ENCODE assay signal across 8 mouse cellular contexts in genomic region chr13:98298833-98299758, GRCm38 (mm10). TPM values are rescaled to one million over a fixed set of nuclear protein-coding genes. Genes with fewer than 3 reads are reported as not detected.
DNase-seq lines count a peak whose midpoint lies in the region; ATAC-seq lines count a peak whose summit lies in the region.

No protein-coding gene starts in this region.

- no peaks in the 10 kb centered on the region for H3K27me3 ChIP-seq in limb, embryonic 11.5 days (ENCODE audit: control insufficient read depth, insufficient read depth, low read length)
- no peaks in the 10 kb centered on the region for H3K27me3 ChIP-seq in midbrain, embryonic 16.5 days (ENCODE audit: control insufficient read depth, insufficient read depth, low read depth, low read length)

- no peak overlapping the region for H3K27ac ChIP-seq in limb, embryonic 11.5 days (replicated peaks; ENCODE audit: low read depth, low read length)
- H3K27ac ChIP-seq in midbrain, embryonic 16.5 days (ENCODE audit: low read length) = no peak overlapping the region

- no peaks in the 10 kb centered on the region for H3K9me3 ChIP-seq in limb, embryonic 11.5 days (ENCODE audit: control insufficient read depth, low read length)
- H3K9me3 ChIP-seq in midbrain, embryonic 16.5 days (replicated peaks; ENCODE audit: control insufficient read depth, low read length, poor library complexity, severe bottlenecking) = no peaks in the 10 kb centered on the region

- ATAC-seq in granulocyte monocyte progenitor cell, adult 5-6 weeks (replicated peaks; ENCODE audit: poor library complexity, severe bottlenecking) = peak; percentile 94
- ATAC-seq in limb, embryonic 11.5 days (ENCODE audit: insufficient number of reproducible peaks, low FRiP score, low TSS enrichment, low read depth) = peak; percentile 62; the same call in 1 of the 2 replicates
- peak; percentile 80 for ATAC-seq in midbrain, embryonic 16.5 days

- whole genome bisulfite sequencing in limb, embryonic 11.5 days = 51% methylated on average over 21 of the region's 21 CpGs
- WGBS in midbrain, embryonic 16.5 days = 47% methylated on average over 21 of the region's 21 CpGs

- no peak overlapping the region for H3K9ac ChIP-seq in limb, embryonic 11.5 days (ENCODE audit: low read length)
- peak overlapping the region; percentile 15; the same call in 1 of the 2 replicates for H3K9ac ChIP-seq in midbrain, embryonic 16.5 days (ENCODE audit: low read depth, low read length)

- no peaks in the 10 kb centered on the region for H3K36me3 ChIP-seq in limb, embryonic 11.5 days (ENCODE audit: control insufficient read depth, insufficient read depth, low read length)
- H3K36me3 ChIP-seq in midbrain, embryonic 16.5 days (ENCODE audit: control insufficient read depth, insufficient read depth, low read length) = no peaks in the 10 kb centered on the region

- H3K4me3 ChIP-seq in limb, embryonic 11.5 days (ENCODE audit: low read depth, low read length) = no peak overlapping the region
- H3K4me3 ChIP-seq in midbrain, embryonic 16.5 days (ENCODE audit: low read depth, low read length) = peak overlapping the region; percentile 11

- DNase-seq in urinary bladder, adult 18-20 months (ENCODE audit: low spot score in 2 of 2) = peak; percentile 45 to 65
- no peak for DNase-seq in urinary bladder, adult 2 months (ENCODE audit: low spot score)
- peak; percentile 87 for DNase-seq in embryo, embryonic 9.5 days (ENCODE audit: extremely low spot score)
- DNase-seq in kidney, adult 18-20 months = peak; percentile 73
- DNase-seq in limb, embryonic 11.5 days (ENCODE audit: low spot score) = peak; percentile 91
- peak; percentile 47 to 79 for DNase-seq in spleen, postnatal 10 days (ENCODE audit: low spot score in 2 of 2)

- H3K4me2 ChIP-seq in limb, embryonic 11.5 days (ENCODE audit: low read depth, severe bottlenecking) = peak overlapping the region; percentile 15
- peak overlapping the region; percentile 44 for H3K4me2 ChIP-seq in midbrain, embryonic 16.5 days (ENCODE audit: low read length)

- H3K4me1 ChIP-seq in limb, embryonic 11.5 days (ENCODE audit: control insufficient read depth, insufficient read depth, low read length) = no peaks in the 10 kb centered on the region
- no peaks in the 10 kb centered on the region for H3K4me1 ChIP-seq in midbrain, embryonic 16.5 days (ENCODE audit: control insufficient read depth, insufficient read depth, low read length)

RNA-seq across cellular contexts. Expression of gene Btf3, which starts 17.7 kb away (rescaled TPM):
- polyA plus RNA-seq in urinary bladder, adult 2 months (2012; rRNA removed) = 665 and 770 TPM in 2 replicates
- 959 and 1,109 TPM in 2 replicates for total RNA-seq in granulocyte monocyte progenitor cell, adult 5-6 weeks (2014; fragmentation: Nextera tagmentation)
- 1,746 and 2,150 TPM in 2 replicates for total RNA-seq in granulocyte monocyte progenitor cell, adult 5-6 weeks (2017)
- 812 and 826 TPM in 2 replicates for polyA plus RNA-seq in limb, embryonic 11.5 days (2014; fragmentation: Nextera tagmentation; extraction: Ambion mirVana)
- polyA plus RNA-seq in midbrain, embryonic 16.5 days (2015; fragmentation: Nextera tagmentation; extraction: Ambion mirVana) = 461 and 495 TPM in 2 replicates

RNA-seq across cellular contexts. Expression of gene Gm21976, which starts 19.4 kb away (rescaled TPM):
- not detected in 2 replicates for polyA plus RNA-seq in urinary bladder, adult 2 months (2012; rRNA removed)
- total RNA-seq in granulocyte monocyte progenitor cell, adult 5-6 weeks (2014; fragmentation: Nextera tagmentation) = not detected in 2 replicates
- total RNA-seq in granulocyte monocyte progenitor cell, adult 5-6 weeks (2017) = not detected in 2 replicates
- not detected in 2 replicates for polyA plus RNA-seq in limb, embryonic 11.5 days (2014; fragmentation: Nextera tagmentation; extraction: Ambion mirVana)
- polyA plus RNA-seq in midbrain, embryonic 16.5 days (2015; fragmentation: Nextera tagmentation; extraction: Ambion mirVana) = not detected in 2 replicates

RNA-seq across cellular contexts. Expression of gene Ankra2, which starts 36.2 kb away (rescaled TPM):
- 37.4 and 47.6 TPM in 2 replicates for polyA plus RNA-seq in urinary bladder, adult 2 months (2012; rRNA removed)
- total RNA-seq in granulocyte monocyte progenitor cell, adult 5-6 weeks (2014; fragmentation: Nextera tagmentation) = 20.8 and 23.2 TPM in 2 replicates
- 9.8 and 18.1 TPM in 2 replicates for total RNA-seq in granulocyte monocyte progenitor cell, adult 5-6 weeks (2017)
- polyA plus RNA-seq in limb, embryonic 11.5 days (2014; fragmentation: Nextera tagmentation; extraction: Ambion mirVana) = 17.3 and 18.4 TPM in 2 replicates
- polyA plus RNA-seq in midbrain, embryonic 16.5 days (2015; fragmentation: Nextera tagmentation; extraction: Ambion mirVana) = 76.0 and 88.0 TPM in 2 replicates

RNA-seq across cellular contexts. Expression of gene Utp15, which starts 36.3 kb away (rescaled TPM):
- polyA plus RNA-seq in urinary bladder, adult 2 months (2012; rRNA removed) = 13.3 and 13.4 TPM in 2 replicates
- total RNA-seq in granulocyte monocyte progenitor cell, adult 5-6 weeks (2014; fragmentation: Nextera tagmentation) = 24.9 and 26.4 TPM in 2 replicates
- 47.6 and 53.0 TPM in 2 replicates for total RNA-seq in granulocyte monocyte progenitor cell, adult 5-6 weeks (2017)
- 45.4 and 49.7 TPM in 2 replicates for polyA plus RNA-seq in limb, embryonic 11.5 days (2014; fragmentation: Nextera tagmentation; extraction: Ambion mirVana)
- 33.2 and 34.7 TPM in 2 replicates for polyA plus RNA-seq in midbrain, embryonic 16.5 days (2015; fragmentation: Nextera tagmentation; extraction: Ambion mirVana)

RNA-seq across cellular contexts. Expression of gene Foxd1, which starts 54.9 kb away (rescaled TPM):
- polyA plus RNA-seq in urinary bladder, adult 2 months (2012; rRNA removed) = 0.01 TPM in 1 of 2 replicates, not detected in the other
- not detected in 2 replicates for total RNA-seq in granulocyte monocyte progenitor cell, adult 5-6 weeks (2014; fragmentation: Nextera tagmentation)
- not detected in 2 replicates for total RNA-seq in granulocyte monocyte progenitor cell, adult 5-6 weeks (2017)
- 0.05 and 0.07 TPM in 2 replicates for polyA plus RNA-seq in limb, embryonic 11.5 days (2014; fragmentation: Nextera tagmentation; extraction: Ambion mirVana)
- polyA plus RNA-seq in midbrain, embryonic 16.5 days (2015; fragmentation: Nextera tagmentation; extraction: Ambion mirVana) = 0.49 and 0.52 TPM in 2 replicates
